Mouse (Mus musculus): ENCODE results near the gene Arhgap17. TPM values are rescaled to one million over a fixed set of nuclear protein-coding genes. Genes with fewer than 3 reads are reported as not detected.

Arhgap17 gene
- total and polyA plus RNA-seq, 3 experiments, result 21.1 to 133 (median 80.8) TPM

GRCm38 (mm10) chr7:123344079-123344780 is 25.5 kb downstream of the Arhgap17 start:
- TF ChIP-seq GATA2 (IDR thresholded peaks at IDR 0.05; ENCODE audit: borderline replicate concordance, low read depth, low read length) (no peak), CTCF (IDR thresholded peaks at IDR 0.05; ENCODE audit: low read depth, low read length) (no peak), TAL1 (conservative IDR thresholded peaks at IDR 0.05; ENCODE audit: low read depth, low read length) (no peak), GATA1 (IDR thresholded peaks at IDR 0.05; ENCODE audit: borderline replicate concordance, low read length) (no peak), POLR2AphosphoS5 (IDR thresholded peaks at IDR 0.05; ENCODE audit: insufficient replicate concordance, low read depth, low read length) (no peak)
- ATAC-seq (ENCODE audit: extremely low read depth, insufficient number of reproducible peaks, low FRiP score, poor library complexity, severe bottlenecking) (no peak), DNase-seq (ENCODE audit: low spot score) (no peak)
- Histone ChIP-seq H3K27me3 (ENCODE audit: insufficient read depth, low read length) (no peaks in the 10 kb centered on the region), H3K4me1 (ENCODE audit: insufficient read depth, low read depth, low read length) (peaks cover 23% of the 10 kb centered on the region), H3K36me3 (replicated peaks) (peaks cover 67% of the 10 kb centered on the region), H3K9me3 (replicated peaks) (no peaks in the 10 kb centered on the region), H3K4me3 (ENCODE audit: low read depth, low read length) (no peak overlapping the region)

GRCm38 (mm10) chr7:123341896-123342295 is 27.8 kb downstream of the Arhgap17 start:
- no peak for ATAC-seq (ENCODE audit: extremely low read depth, insufficient number of reproducible peaks, low FRiP score, poor library complexity, severe bottlenecking)
- H3K9me3 ChIP-seq (replicated peaks), result no peaks in the 10 kb centered on the region
- TF ChIP-seq CTCF (IDR thresholded peaks at IDR 0.05; ENCODE audit: low read depth, low read length) (no peak), GATA2 (IDR thresholded peaks at IDR 0.05; ENCODE audit: borderline replicate concordance, low read depth, low read length) (no peak)
- peaks cover 73% of the 10 kb centered on the region for H3K36me3 ChIP-seq (replicated peaks)
- peaks cover 21% of the 10 kb centered on the region for H3K4me1 ChIP-seq (ENCODE audit: insufficient read depth, low read depth, low read length)
- DNase-seq (ENCODE audit: low spot score), result no peak
- no peaks in the 10 kb centered on the region for H3K27me3 ChIP-seq (ENCODE audit: insufficient read depth, low read length)
- H3K4me3 ChIP-seq (ENCODE audit: low read depth, low read length), result no peak overlapping the region

GRCm38 (mm10) chr7:123338351-123338750 is 31.4 kb downstream of the Arhgap17 start:
- Histone ChIP-seq H3K27me3 (ENCODE audit: insufficient read depth, low read length) (no peaks in the 10 kb centered on the region), H3K9me3 (replicated peaks) (no peaks in the 10 kb centered on the region), H3K4me3 (ENCODE audit: low read depth, low read length) (no peak overlapping the region), H3K36me3 (replicated peaks) (peaks cover 68% of the 10 kb centered on the region), H3K4me1 (ENCODE audit: insufficient read depth, low read depth, low read length) (peaks cover 13% of the 10 kb centered on the region)
- DNase-seq (ENCODE audit: low spot score) (no peak), ATAC-seq (ENCODE audit: extremely low read depth, insufficient number of reproducible peaks, low FRiP score, poor library complexity, severe bottlenecking) (no peak)
- TF ChIP-seq TAL1 (conservative IDR thresholded peaks at IDR 0.05; ENCODE audit: low read depth, low read length) (no peak), POLR2AphosphoS5 (IDR thresholded peaks at IDR 0.05; ENCODE audit: insufficient replicate concordance, low read depth, low read length) (no peak), GATA1 (IDR thresholded peaks at IDR 0.05; ENCODE audit: borderline replicate concordance, low read length) (no peak), GATA2 (IDR thresholded peaks at IDR 0.05; ENCODE audit: borderline replicate concordance, low read depth, low read length) (no peak), CTCF (IDR thresholded peaks at IDR 0.05; ENCODE audit: low read depth, low read length) (no peak)

GRCm38 (mm10) chr7:123336322-123336721 is 33.4 kb downstream of the Arhgap17 start:
- Histone ChIP-seq H3K4me1 (ENCODE audit: insufficient read depth, low read depth, low read length) (peaks cover 11% of the 10 kb centered on the region), H3K36me3 (replicated peaks) (peaks cover 68% of the 10 kb centered on the region), H3K4me3 (ENCODE audit: low read depth, low read length) (no peak overlapping the region), H3K9me3 (replicated peaks) (no peaks in the 10 kb centered on the region), H3K27me3 (ENCODE audit: insufficient read depth, low read length) (no peaks in the 10 kb centered on the region)
- ATAC-seq (ENCODE audit: extremely low read depth, insufficient number of reproducible peaks, low FRiP score, poor library complexity, severe bottlenecking), result no peak
- TF ChIP-seq GATA2 (IDR thresholded peaks at IDR 0.05; ENCODE audit: borderline replicate concordance, low read depth, low read length), result no peak
- TF ChIP-seq TAL1 (conservative IDR thresholded peaks at IDR 0.05; ENCODE audit: low read depth, low read length), result no peak
- no peak for TF ChIP-seq POLR2AphosphoS5 (IDR thresholded peaks at IDR 0.05; ENCODE audit: insufficient replicate concordance, low read depth, low read length)
- TF ChIP-seq GATA1 (IDR thresholded peaks at IDR 0.05; ENCODE audit: borderline replicate concordance, low read length), result no peak
- no peak for TF ChIP-seq CTCF (IDR thresholded peaks at IDR 0.05; ENCODE audit: low read depth, low read length)
- DNase-seq (ENCODE audit: low spot score), result no peak

- peaks cover 73% of the 10 kb centered on the region for H3K36me3 ChIP-seq (replicated peaks)
- no peak for ATAC-seq (ENCODE audit: extremely low read depth, insufficient number of reproducible peaks, low FRiP score, poor library complexity, severe bottlenecking)
- peaks cover 9% of the 10 kb centered on the region for H3K4me1 ChIP-seq (ENCODE audit: insufficient read depth, low read depth, low read length)
- no peak for TF ChIP-seq TAL1 (conservative IDR thresholded peaks at IDR 0.05; ENCODE audit: low read depth, low read length)
- TF ChIP-seq GATA2 (IDR thresholded peaks at IDR 0.05; ENCODE audit: borderline replicate concordance, low read depth, low read length), result no peak
- no peak for TF ChIP-seq GATA1 (IDR thresholded peaks at IDR 0.05; ENCODE audit: borderline replicate concordance, low read length)
- TF ChIP-seq CTCF (IDR thresholded peaks at IDR 0.05; ENCODE audit: low read depth, low read length), result no peak
- no peak for TF ChIP-seq POLR2AphosphoS5 (IDR thresholded peaks at IDR 0.05; ENCODE audit: insufficient replicate concordance, low read depth, low read length)
- H3K9me3 ChIP-seq (replicated peaks), result no peaks in the 10 kb centered on the region
- no peak for DNase-seq (ENCODE audit: low spot score)
- H3K4me3 ChIP-seq (ENCODE audit: low read depth, low read length), result no peak overlapping the region
- no peaks in the 10 kb centered on the region for H3K27me3 ChIP-seq (ENCODE audit: insufficient read depth, low read length)
Observed at GRCm38 (mm10) chr7:123330506-123330905, 39.2 kb downstream of the Arhgap17 start.

GRCm38 (mm10) chr7:123327909-123328308 is 41.8 kb downstream of the Arhgap17 start:
- peaks cover 13% of the 10 kb centered on the region for H3K4me1 ChIP-seq (ENCODE audit: insufficient read depth, low read depth, low read length)
- no peaks in the 10 kb centered on the region for H3K27me3 ChIP-seq (ENCODE audit: insufficient read depth, low read length)
- no peaks in the 10 kb centered on the region for H3K9me3 ChIP-seq (replicated peaks)
- TF ChIP-seq POLR2AphosphoS5 (IDR thresholded peaks at IDR 0.05; ENCODE audit: insufficient replicate concordance, low read depth, low read length) (no peak), CTCF (IDR thresholded peaks at IDR 0.05; ENCODE audit: low read depth, low read length) (no peak), GATA1 (IDR thresholded peaks at IDR 0.05; ENCODE audit: borderline replicate concordance, low read length) (no peak), TAL1 (conservative IDR thresholded peaks at IDR 0.05; ENCODE audit: low read depth, low read length) (no peak)
- ATAC-seq (ENCODE audit: extremely low read depth, insufficient number of reproducible peaks, low FRiP score, poor library complexity, severe bottlenecking) (no peak), DNase-seq (ENCODE audit: low spot score) (no peak)
- no peak overlapping the region for H3K4me3 ChIP-seq (ENCODE audit: low read depth, low read length)
- peaks cover 86% of the 10 kb centered on the region for H3K36me3 ChIP-seq (replicated peaks)
